Mouse (Mus musculus): Measurements from ENCODE around the gene Krtap20-2. TPM values are rescaled to one million over a fixed set of nuclear protein-coding genes. Genes with fewer than 3 reads are reported as not detected.

The Krtap20-2 gene
- polyA plus RNA-seq (2021; fragmentation: Nextera tagmentation): not detected in 2 replicates
- long read RNA-seq, experiment 1: 0 reads
- long read RNA-seq, experiment 2: 0 reads

GRCm38 (mm10) chr16:89205561-89205960 lies at the start of gene Krtap20-2:
TSS of gene Krtap20-2 (plus strand) at chr16:89205861.

GRCm38 (mm10) chr16:89157652-89158051 lies 48.0 kb upstream of the Krtap20-2 start, which contains the start of gene Gm9789:
TSS of gene Gm9789 (plus strand) at chr16:89157952.

GRCm38 (mm10) chr16:89169190-89169589 lies 36.5 kb upstream of the Krtap20-2 start, which contains the start of gene Gm7735:
TSS of gene Gm7735 (plus strand) at chr16:89169490.

GRCm38 (mm10) chr16:89174435-89174834 lies 31.2 kb upstream of the Krtap20-2 start, which contains the start of gene 1110057P08Rik:
TSS of gene 1110057P08Rik (plus strand) at chr16:89174735.

Other genes with a start within 250 kb of the Krtap20-2 start
- gene Krtap16-3, start 243.0 kb upstream of the Krtap20-2 start, polyA plus RNA-seq (2021; fragmentation: Nextera tagmentation): not detected in 2 replicates
- gene Krtap22-2, start 195.1 kb upstream of the Krtap20-2 start, polyA plus RNA-seq (2021; fragmentation: Nextera tagmentation): not detected in 2 replicates
- not detected in 2 replicates for gene Gm10229, start 190.6 kb upstream of the Krtap20-2 start, polyA plus RNA-seq (2021; fragmentation: Nextera tagmentation)
- gene Krtap6-1, start 174.2 kb upstream of the Krtap20-2 start, polyA plus RNA-seq (2021; fragmentation: Nextera tagmentation): not detected in 2 replicates
- gene Gm10228, start 164.4 kb upstream of the Krtap20-2 start, polyA plus RNA-seq (2021; fragmentation: Nextera tagmentation): not detected in 2 replicates
- gene Krtap6-5, start 158.0 kb upstream of the Krtap20-2 start, polyA plus RNA-seq (2021; fragmentation: Nextera tagmentation): not detected in 2 replicates
- not detected in 2 replicates for gene 1110025L11Rik, start 141.9 kb upstream of the Krtap20-2 start, polyA plus RNA-seq (2021; fragmentation: Nextera tagmentation)
- gene Krtap6-3, start 121.8 kb upstream of the Krtap20-2 start, polyA plus RNA-seq (2021; fragmentation: Nextera tagmentation): not detected in 2 replicates
- not detected in 2 replicates for gene Gm6358, start 65.0 kb upstream of the Krtap20-2 start, polyA plus RNA-seq (2021; fragmentation: Nextera tagmentation)
- not detected in 2 replicates for gene Gm10061, start 54.8 kb upstream of the Krtap20-2 start, polyA plus RNA-seq (2021; fragmentation: Nextera tagmentation)
- gene Gm9789, start 47.9 kb upstream of the Krtap20-2 start, polyA plus RNA-seq (2021; fragmentation: Nextera tagmentation): not detected in 2 replicates
- gene Gm7735, start 36.4 kb upstream of the Krtap20-2 start, polyA plus RNA-seq (2021; fragmentation: Nextera tagmentation): not detected in 2 replicates
- not detected in 2 replicates for gene 1110057P08Rik, start 31.1 kb upstream of the Krtap20-2 start, polyA plus RNA-seq (2021; fragmentation: Nextera tagmentation)
- not detected in 2 replicates for gene Krtap21-1, start 198.0 kb downstream of the Krtap20-2 start, polyA plus RNA-seq (2021; fragmentation: Nextera tagmentation)
- not detected in 2 replicates for gene Krtap6-2, start 214.2 kb downstream of the Krtap20-2 start, polyA plus RNA-seq (2021; fragmentation: Nextera tagmentation)